Mouse (Mus musculus) right cerebral cortex, postnatal 36 days (tissue): Measurements from ENCODE around the gene Aoc2.

ENCODE experiments used
- DNase-seq, 2 experiments: peaks; one replicate each; pipeline ENCODE4 v3.0.0; 2022; ENCODE audit warnings: low spot score in 2 of 2, mixed read lengths in 1 of 2

Aoc2 gene

DNA sequence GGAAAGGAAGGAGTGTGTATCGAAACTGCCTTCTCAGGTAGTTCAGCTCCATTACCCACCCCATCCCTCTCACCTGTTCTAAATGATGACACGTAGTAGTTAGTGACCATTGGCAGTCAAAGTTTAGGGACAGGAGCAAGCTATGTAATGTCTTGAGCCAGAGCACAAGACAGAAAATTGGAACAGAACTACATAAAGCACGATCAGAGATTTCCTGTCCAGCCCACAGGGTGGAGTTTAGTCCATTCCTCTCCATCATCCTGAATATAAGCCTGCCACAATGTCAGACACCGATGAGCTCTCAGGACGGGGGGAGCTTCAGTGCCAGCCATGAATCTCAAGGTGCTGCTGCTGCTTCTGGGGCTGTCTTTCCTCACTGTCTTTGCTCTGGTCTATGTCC lies at the start of gene Aoc2:
Aoc2 (plus strand) TSS at position 301 of the 400 bp plus-strand sequence.
- no peak for DNase-seq

DNA sequence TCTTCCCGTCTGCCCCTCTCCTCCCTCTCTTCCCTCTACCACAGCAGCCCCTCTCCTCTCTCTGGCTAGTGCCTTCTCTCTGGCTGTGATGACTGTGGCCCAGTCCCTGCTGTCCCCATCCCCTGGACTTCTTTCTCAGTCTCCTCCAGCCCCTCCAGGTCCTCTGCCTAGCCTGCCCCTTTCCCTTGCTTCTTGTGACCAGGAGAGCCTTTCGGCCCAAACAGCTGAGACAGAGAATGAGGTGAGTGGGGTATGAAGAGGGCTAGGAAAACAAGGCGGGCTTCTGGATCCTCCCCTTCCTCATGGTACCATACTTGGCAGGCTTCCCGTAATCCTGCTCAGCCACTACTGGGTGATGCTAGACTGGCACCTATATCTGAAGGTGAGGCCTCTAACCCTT lies 49.6 kb upstream of the Aoc2 start:
- no peak for DNase-seq

DNA sequence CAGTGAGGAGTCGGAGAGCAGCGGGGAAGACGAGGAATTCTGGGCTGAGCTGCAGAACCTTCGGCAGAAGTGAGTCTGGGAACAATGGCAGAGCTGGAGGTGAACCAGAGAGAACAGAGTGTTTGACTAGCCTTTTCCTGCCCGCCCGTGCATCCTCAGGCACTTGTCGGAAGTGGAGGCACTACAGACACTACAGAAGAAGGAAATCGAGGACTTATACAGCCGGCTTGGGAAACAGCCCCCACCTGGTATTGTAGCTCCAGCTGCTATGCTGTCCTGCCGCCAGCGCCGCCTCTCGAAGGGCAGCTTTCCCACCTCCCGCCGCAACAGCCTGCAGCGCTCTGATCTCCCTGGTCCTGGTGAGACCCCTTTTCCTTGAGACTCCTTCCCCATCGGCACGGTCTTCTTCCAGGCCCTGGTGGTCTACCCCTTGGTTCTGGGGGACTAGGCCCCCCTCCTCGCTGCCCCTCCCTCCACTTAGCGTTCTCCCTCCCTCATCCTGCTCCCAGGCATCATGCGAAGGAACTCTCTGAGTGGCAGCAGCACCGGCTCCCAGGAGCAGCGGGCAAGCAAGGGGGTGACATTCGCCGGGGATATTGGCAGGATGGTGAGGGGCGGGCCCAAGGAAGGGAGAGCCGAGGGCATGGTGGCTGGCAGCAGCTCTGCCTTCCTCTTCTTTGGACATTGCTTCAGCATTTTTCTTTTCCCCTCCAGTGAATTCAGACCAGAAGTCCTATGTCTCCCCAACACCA lies 48.4 kb upstream of the Aoc2 start:
- no peak for DNase-seq

DNA sequence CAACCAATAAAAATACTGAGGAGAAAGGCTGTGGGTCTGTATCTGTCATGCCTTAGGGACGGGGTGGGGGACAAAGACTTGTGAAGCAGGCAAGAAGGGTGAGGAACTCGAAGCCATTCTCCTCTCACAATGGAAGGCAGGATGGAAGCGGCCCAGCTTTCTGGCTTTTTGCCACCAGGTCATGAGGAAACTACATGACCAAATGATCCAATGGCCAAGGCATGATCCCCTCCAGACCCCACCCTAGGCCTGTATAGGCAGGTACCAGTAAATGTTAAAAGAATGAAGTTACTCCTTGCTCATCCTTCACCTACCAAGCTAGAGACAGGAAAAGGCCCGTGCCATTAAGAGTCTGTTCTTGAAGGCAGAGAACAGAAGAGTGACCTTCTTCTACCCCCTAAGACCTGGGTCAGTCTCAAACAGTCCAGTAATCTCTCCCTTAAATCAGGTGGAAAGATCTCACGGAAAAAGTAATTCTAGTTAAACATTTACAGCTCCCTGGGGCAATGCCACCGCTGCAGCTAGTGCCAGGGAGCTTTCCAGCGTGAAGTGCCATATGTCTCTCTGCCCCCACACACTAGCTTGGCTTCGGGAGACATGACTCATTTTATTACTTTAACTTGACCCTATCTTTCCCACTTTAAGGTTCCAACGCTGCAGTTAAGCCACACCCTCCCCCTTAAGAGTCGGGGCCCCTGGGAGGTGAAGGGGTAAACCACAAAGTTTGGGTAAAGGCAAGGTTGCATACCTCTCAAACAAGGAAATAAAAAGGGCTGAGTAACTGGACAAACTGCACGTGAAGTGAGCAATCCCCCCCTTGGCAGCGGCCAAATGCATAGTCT lies 47.3 kb upstream of the Aoc2 start:
- DNase-seq, result no peak

DNA sequence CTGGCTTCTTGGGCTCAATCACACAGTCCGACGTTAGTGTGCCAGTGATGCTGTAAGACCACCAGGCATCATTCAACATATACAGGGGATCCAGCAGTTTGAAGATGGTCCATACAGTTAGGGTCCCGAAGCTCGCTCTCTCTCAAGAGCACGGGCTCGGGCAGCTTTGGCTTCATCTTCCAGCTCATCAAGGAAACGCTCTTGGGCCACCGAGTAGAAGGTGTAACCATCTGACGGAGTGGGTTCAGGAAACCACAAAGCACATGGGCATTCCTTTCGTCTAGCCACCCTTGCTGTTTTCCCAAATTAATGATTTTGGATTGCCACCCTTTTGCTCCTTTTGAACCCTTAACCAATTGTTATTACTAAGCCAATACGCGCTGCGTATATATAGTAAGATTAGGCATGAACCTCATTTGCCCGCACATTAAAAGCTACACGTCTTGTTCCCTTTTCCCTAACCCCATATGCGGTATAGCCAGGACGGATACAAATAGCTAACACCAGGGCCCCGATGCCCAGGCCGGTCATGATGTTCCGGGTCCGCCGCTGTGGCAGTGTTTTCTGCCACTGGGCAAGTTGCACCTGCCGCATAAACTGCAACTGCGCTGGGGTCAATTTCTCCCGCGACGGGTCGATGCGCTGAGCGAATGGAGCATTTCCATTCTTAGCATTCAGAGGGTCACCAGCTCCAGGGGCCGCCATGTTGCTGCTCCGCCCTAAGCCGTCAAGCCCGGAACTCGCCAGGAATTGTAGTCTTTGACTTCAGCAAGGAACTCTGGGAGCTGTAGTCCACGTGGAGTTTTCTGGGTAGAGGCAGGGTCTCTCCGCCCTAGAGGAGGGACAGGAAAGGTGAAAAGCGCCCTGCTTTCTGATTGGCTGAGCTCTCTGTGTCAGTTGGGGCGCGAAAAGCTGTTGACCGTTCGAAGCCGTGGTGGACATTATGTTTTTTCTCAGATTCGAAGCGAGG lies 46.4 kb upstream of the Aoc2 start, which contains the start of the genes Cntd1 and Coa3:
Cntd1 (plus strand) TSS at position 790 of the 970 bp plus-strand sequence.
Coa3 (minus strand) TSS at position 892 of the 970 bp plus-strand sequence.
- peak; percentile 82 to 85 for DNase-seq

DNA sequence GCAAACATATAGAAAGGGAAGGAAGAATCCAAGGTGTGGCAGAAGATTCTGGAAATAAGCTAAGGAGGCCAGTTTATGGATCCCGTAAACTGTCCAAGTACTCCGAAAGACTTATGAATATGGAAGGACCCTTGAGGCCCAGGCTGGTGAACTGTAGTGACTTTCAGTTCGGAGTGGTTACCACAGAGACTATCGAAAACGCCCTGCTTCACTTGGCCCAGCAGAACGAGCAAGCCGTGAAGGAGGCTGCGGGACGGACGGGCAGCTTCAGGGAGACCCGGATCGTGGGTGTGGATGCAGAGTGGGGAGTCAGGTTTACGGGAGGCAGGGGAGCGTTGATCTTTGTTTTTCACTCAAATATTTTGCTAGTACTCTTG lies 45.7 kb upstream of the Aoc2 start:
- DNase-seq, result no peak

DNA sequence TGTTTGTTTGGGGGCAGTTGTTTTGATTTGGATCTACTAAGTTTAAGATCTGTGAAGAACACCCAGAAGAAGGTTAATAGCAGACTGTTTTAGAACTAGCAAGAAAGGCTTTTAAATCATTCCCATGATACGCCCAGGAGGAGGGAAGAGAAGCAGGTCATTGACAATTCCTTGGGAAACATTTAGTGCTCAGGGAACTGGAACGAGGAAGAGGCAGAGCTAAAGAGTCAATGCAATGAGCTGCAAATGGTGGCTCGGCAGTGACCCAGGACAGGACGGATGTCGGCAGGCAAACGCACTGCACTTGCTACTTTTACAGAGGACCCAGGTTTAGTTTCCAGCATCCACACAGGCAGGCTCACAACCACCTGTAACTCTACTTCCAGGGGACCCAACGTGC lies 44.0 kb upstream of the Aoc2 start:
- no peak for DNase-seq

DNA sequence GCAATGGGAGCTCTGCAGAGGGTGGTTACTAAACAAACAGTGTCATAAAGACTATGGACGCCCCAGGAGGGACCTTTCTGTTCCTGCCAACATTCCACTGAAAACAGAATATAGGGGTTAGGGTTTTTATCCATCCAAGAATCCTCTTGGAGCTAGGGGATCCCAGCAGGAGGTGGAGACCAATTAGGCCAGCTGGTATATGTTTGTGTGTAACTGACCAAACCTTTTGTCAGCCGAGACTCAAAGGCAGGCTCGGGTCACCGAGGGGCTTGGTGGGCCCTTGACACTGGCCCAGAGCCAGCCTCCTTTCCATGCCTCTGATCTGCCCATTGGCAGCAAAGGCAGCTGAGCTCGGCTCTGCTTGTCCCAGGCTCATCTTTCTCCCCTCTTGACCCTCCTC lies 42.0 kb upstream of the Aoc2 start:
- no peak for DNase-seq

DNA sequence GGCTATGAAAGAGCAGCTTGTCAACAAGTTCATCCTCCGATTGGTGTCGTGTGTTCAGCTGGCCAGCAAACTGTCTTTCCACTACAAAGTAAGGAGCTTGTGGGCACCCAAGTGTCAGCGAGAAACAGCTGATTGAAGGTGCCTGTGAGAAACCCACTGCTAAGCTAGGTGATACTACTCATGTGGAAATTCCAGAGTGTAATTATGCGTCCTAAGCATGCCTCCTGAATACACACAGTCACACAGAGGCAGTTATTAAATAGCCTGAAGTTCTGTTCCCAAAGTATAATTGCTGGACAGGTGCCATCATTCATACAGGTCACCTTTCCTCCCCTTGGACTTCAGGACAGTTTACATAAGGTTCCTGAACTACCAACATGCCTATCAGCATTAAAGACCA lies 41.1 kb upstream of the Aoc2 start:
- DNase-seq, result no peak

DNA sequence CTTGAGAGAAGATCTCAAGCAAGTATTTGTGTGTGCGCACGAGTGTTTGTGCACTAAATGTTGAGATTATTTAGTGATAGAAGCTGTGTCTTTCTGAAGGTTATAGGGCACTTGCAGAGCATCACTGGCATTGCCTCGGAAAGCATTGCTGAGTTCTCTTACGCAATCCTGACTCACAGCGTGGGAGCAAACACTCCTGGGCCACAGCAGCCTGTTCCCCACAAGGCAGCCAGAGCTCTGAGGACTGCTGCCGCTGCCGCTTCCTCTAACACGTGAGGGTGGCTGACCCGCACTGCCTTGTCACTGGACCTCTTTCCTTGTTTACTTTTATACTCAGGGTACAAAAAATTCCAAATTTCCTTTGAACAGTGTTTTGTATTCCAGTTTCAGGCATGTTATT lies 37.6 kb upstream of the Aoc2 start:
- no peak for DNase-seq

DNA sequence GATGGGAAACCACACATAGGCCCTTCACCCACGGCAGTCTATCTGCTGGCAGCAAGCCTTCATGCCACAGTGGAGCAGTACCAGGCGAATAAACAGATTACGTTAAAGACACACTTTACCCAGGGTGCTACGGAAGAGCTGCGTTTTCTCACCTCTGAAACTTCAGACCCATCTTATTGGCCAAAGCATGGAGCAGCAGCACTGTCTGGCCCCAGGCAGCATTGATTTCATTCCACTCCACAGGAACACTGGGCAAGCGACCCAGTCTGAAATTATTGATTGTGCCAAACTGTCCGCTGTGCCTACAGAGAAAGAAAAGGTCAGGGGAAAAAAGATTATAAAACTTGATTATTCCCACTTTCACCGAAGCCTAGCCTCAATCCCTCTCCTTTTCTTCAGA lies 33.6 kb upstream of the Aoc2 start:
- no peak for DNase-seq

DNA sequence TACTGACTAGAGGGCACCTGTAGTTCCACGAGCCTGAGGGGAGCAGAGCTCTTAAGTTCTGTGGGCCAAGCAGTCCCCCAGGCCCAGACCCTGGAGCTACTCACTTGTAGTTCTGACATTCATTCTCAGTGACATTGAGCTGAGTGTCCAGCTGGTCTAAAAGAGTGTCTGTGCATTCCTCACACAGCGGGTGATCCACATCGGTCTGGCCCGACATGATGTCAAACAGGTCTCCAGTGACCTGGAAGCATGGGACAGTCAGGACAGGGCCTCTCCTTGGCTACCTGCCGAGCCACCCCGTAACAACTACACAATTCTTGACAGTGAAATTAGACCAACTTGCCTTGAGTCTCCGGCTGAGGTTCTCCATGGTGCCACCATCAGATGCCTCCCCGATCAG lies 29.7 kb upstream of the Aoc2 start:
- no peak for DNase-seq

DNA sequence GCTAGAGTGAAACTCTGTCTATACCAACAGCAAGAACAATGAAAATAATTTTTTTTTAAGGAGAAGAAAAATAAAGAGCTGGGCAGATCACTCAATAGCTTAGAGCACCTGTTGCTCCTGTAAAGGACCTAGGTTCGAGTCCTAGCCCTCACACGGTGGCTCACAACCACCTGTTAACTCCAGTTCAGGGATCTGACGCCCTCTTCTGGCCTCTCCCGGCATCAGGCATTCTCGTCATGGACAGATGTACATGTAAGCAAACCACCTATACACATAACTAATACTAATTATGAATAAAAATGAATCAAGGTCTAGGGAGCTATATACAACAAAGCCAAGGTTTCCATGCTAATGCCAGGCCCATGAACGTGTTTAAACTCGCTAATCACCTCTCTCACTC lies 24.0 kb upstream of the Aoc2 start:
- DNase-seq, result no peak

DNA sequence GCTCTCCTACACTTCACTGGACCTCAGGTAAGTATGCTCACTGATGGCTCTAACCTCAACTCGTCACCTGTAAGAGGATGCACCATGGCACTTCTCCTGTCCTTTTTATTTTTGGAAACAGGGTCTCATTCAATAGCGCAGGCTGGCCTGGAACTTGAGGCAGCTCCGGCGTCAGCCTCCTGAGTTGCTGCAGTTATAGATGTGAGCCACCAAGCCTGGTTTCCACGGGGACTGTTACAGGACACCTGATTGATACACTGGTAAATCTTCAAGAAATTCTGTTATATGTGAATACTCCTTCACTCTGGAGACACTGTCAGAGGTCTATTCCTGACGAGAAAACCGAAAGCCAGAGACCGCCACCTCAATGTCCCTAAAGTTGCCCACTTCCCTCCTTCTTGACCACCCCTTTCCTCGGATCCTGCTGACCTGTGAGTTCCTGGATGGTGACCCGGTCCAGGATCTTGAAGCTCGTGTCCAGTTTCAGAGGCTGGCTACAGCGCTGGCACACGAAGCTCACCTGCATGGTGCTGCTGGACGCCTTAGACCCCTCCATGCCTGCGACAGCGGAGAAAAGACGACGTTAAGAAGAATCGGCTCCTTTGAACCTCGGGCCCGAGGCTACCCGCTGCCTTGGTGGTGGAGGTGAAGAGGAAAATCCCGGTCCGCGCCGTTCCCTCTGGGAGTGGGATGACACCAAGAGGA lies 23.4 kb upstream of the Aoc2 start:
- no peak for DNase-seq

DNA sequence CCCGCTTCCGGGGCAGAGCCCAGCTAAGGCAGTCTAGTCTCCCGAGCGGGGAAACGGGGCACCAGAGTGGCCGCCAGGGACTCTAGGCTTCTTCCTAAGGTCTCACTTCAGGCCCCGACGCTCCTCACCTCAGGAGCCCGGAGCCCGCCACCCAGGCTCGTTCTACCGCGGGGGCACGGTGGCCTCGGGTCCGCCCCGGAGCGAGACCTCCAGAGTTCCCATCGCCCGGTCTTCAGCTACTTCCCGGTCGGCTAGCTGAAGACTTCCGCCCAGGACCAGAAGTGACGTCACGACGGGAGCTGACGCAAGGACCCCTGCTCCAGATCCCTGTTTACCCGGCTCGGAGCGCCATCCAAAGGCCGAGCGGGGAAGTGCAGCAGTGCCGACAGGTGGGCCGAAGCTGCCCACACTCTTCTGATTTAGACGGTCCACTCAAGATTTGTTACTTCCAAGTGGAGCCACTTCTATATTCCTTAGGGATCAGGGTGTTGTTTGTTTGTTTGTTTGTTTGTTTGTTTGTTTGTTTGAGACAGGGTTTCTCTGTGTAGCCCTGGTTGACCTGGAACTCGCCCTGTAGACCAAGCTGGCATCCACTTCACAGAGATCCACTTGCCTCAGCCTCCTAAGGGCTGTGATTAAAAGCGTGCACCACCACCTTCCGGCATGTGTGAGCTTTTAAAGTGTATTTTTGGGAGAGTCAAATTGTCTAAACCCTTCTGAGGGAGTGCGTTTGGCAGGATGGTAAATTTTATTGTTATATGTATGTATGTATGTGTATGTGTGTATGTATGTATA lies 22.7 kb upstream of the Aoc2 start, which contains the start of gene Becn1:
Becn1 (minus strand) TSS at position 283 of the 795 bp plus-strand sequence.
- peak; percentile 92 to 93 for DNase-seq

DNA sequence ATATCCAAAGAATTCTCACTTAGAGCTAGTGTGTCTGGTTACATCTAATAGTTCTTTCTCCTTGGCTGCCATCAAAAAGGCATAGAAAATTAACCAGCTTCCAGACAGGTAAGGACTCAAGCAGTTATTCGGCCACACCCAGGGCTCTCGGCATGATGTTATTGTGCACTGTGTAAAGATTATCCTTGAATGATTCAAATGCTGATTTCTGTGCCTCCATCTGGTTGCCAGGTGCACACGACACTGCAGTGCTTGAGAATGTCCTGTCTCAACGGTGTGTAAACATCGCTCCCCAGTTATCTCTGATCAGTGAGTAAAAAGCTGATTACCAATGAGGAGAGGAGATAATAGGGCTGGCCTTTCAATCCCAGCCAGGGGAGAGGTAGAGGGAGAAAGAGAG lies 17.1 kb upstream of the Aoc2 start:
- no peak for DNase-seq

DNA sequence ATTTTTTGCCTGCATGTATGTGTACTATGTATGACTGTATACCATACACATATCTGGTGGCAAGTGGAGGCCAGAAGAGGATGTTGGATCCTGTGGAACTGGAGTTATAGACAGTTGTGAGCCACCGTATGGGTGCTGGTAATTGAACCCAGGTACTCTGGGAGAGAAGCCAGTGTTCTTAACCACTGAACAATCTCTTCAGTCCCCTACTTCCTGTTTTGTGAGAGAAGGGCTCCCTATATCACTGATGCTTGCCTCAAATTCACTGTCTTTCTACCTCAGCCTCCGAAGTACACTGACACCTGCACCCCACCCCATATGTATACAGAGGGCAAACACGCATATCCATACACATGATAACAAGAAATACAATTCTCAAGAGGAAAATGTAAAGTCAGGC lies 13.8 kb upstream of the Aoc2 start:
- DNase-seq, result no peak

DNA sequence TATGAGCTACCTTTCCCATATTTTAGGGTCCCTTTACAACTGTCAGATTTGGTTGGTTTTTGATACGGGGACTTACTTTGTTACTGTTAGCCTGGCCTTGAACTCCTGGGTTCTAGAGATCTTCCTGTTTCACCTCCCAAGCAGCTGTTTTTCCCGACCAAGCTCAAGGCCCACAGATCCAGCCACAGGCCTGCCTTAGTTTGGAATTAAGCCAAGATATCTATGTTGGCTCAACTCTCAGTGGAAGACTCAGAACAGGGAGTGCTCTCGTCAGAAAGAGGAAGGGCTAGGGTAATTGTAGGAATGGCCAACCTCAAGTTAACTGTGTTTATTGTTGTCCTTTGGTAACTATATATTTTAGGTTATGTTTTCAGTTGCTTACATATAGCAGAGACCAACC lies 12.7 kb upstream of the Aoc2 start:
- DNase-seq, result no peak

DNA sequence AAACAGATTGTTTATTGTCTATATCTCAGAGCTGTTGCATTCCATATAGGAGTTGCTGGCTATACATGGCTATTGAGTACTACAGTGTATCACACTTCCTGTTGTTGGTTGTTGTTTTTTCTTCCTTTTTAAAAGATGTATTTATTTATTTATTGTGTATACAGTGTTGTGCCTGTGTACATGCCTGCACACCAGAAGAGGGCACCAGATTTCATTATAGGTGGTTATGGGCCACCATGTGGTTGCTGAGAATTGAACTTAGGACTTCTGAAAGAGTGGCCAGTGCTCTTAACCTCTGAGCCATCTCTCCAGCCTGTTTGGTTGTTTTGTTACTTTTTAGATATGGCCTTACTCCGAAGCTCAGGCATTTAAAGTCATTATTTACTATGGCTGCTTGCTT lies 10.3 kb upstream of the Aoc2 start:
- no peak for DNase-seq

DNA sequence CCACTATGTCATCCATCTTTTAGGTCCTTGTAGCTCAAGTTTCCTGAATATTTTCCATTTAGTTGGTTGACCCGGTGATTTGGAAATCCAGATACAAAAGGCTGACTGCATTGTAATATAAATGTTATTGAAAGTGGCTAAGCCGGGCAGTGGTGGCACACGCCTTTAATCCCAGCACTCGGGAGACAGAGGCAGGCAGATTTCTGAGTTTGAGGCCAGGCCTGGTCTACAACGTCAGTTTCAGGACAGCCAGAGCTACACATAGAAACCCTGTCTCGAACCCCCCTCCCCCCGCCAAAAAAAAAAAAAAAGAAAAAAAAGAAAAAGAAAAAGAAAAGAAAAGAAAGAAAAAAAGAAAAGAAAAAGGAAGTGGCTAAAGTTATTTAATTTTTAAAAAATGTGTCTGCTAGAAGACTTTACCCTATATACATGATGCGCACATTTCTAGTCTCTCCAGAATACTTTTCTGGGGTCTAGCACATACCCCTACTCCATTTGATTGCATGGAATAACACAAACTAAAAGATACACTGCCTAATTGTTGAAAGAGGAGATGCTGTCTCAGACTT lies 9.7 kb upstream of the Aoc2 start:
- DNase-seq, result no peak
